Mouse (Mus musculus): ENCODE measurements at regions not wholly inside any gene's neighbourhood (a gene's known extent, or its start where the extent isn't known, plus 50 kb on each side); places are given as distances from the start of the nearest gene placed in this dataset.

GRCm38 (mm10) chr7:73294399-73294798 lies 80.9 kb upstream of the Rgma start:
- H3K4me3 ChIP-seq: no peak overlapping the region
- H3K4me2 ChIP-seq (ENCODE audit: low read depth): peak overlapping the region; percentile 14

GRCm38 (mm10) chr7:73302501-73302900 lies 72.8 kb upstream of the Rgma start:
- no peak overlapping the region for H3K4me2 ChIP-seq (ENCODE audit: low read depth)
- no peak overlapping the region for H3ac ChIP-seq (ENCODE audit: control insufficient read depth, insufficient read length)
- no peak overlapping the region for H3K4me3 ChIP-seq
- TF ChIP-seq MYOG (IDR thresholded peaks at IDR 0.05; ENCODE audit: control insufficient read depth in 1 of 3, insufficient read depth in 1 of 3, insufficient read length in 2 of 3, low read depth in 2 of 3): no peak
- TF ChIP-seq TCF12 (IDR thresholded peaks at IDR 0.05; ENCODE audit: insufficient read depth, poor library complexity, severe bottlenecking): no peak
- TF ChIP-seq SRF (IDR thresholded peaks at IDR 0.05; ENCODE audit: control insufficient read depth, insufficient read length, low read depth): no peak
- no peaks in the 10 kb centered on the region for H3K27me3 ChIP-seq (ENCODE audit: control insufficient read depth, insufficient read depth, insufficient read length)
- no peaks in the 10 kb centered on the region for H3K79me2 ChIP-seq (ENCODE audit: control insufficient read depth, insufficient read depth)
- H3K36me3 ChIP-seq (ENCODE audit: control insufficient read depth, insufficient read depth): no peaks in the 10 kb centered on the region

More at GRCm38 (mm10) chr7:73294399-73294798, 80.9 kb upstream of the Rgma start:
- Histone ChIP-seq H3K79me2 (ENCODE audit: control insufficient read depth, insufficient read depth) (no peaks in the 10 kb centered on the region), H3ac (ENCODE audit: control insufficient read depth, insufficient read length) (no peak overlapping the region), H3K36me3 (ENCODE audit: control insufficient read depth, insufficient read depth) (no peaks in the 10 kb centered on the region), H3K27me3 (ENCODE audit: control insufficient read depth, insufficient read depth, insufficient read length) (no peaks in the 10 kb centered on the region)
- TF ChIP-seq MYOG (IDR thresholded peaks at IDR 0.05; ENCODE audit: control insufficient read depth in 1 of 3, insufficient read depth in 1 of 3, insufficient read length in 2 of 3, low read depth in 2 of 3): no peak
- no peak for TF ChIP-seq CEBPB (IDR thresholded peaks at IDR 0.05; ENCODE audit: insufficient read depth, poor library complexity, severe bottlenecking)
- TF ChIP-seq MYOD1 (IDR thresholded peaks at IDR 0.05; ENCODE audit: control insufficient read depth in 1 of 3, insufficient read length in 2 of 3, low read depth in 2 of 3): no peak
- no peak for TF ChIP-seq TCF12 (IDR thresholded peaks at IDR 0.05; ENCODE audit: insufficient read depth, poor library complexity, severe bottlenecking)
- TF ChIP-seq MAX (IDR thresholded peaks at IDR 0.05; ENCODE audit: low read depth): no peak
- TF ChIP-seq TCF3 (IDR thresholded peaks at IDR 0.05; ENCODE audit: insufficient read length, low read depth): no peak
- TF ChIP-seq REST (IDR thresholded peaks at IDR 0.05; ENCODE audit: insufficient read depth, insufficient read length): no peak
- TF ChIP-seq E2F4 (IDR thresholded peaks at IDR 0.05; ENCODE audit: insufficient read depth): no peak
- TF ChIP-seq POLR2A (IDR thresholded peaks at IDR 0.05; ENCODE audit: insufficient read length, low read depth): no peak
- no peak for TF ChIP-seq USF1 (IDR thresholded peaks at IDR 0.05; ENCODE audit: low read depth)
- TF ChIP-seq POLR2AphosphoS2 (IDR thresholded peaks at IDR 0.05; ENCODE audit: insufficient read length, low read depth): no peak
- TF ChIP-seq SRF (IDR thresholded peaks at IDR 0.05; ENCODE audit: control insufficient read depth, insufficient read length, low read depth): no peak

- Histone ChIP-seq H3K27me3 (ENCODE audit: control insufficient read depth, insufficient read depth, insufficient read length) (no peaks in the 10 kb centered on the region), H3K4me3 (no peak overlapping the region), H3K4me2 (ENCODE audit: low read depth) (no peak overlapping the region), H3ac (ENCODE audit: control insufficient read depth, insufficient read length) (no peak overlapping the region), H3K36me3 (ENCODE audit: control insufficient read depth, insufficient read depth) (no peaks in the 10 kb centered on the region), H3K79me2 (ENCODE audit: control insufficient read depth, insufficient read depth) (no peaks in the 10 kb centered on the region)
- TF ChIP-seq E2F4 (IDR thresholded peaks at IDR 0.05; ENCODE audit: insufficient read depth): no peak
- TF ChIP-seq TCF3 (IDR thresholded peaks at IDR 0.05; ENCODE audit: insufficient read length, low read depth): no peak
- no peak for TF ChIP-seq TCF12 (IDR thresholded peaks at IDR 0.05; ENCODE audit: insufficient read depth, poor library complexity, severe bottlenecking)
- no peak for TF ChIP-seq SRF (IDR thresholded peaks at IDR 0.05; ENCODE audit: control insufficient read depth, insufficient read length, low read depth)
- no peak for TF ChIP-seq POLR2AphosphoS2 (IDR thresholded peaks at IDR 0.05; ENCODE audit: insufficient read length, low read depth)
- TF ChIP-seq MYOD1 (IDR thresholded peaks at IDR 0.05; ENCODE audit: control insufficient read depth in 1 of 3, insufficient read length in 2 of 3, low read depth in 2 of 3): no peak
- no peak for TF ChIP-seq REST (IDR thresholded peaks at IDR 0.05; ENCODE audit: insufficient read depth, insufficient read length)
- no peak for TF ChIP-seq POLR2A (IDR thresholded peaks at IDR 0.05; ENCODE audit: insufficient read length, low read depth)
- TF ChIP-seq USF1 (IDR thresholded peaks at IDR 0.05; ENCODE audit: low read depth): no peak
- no peak for TF ChIP-seq CEBPB (IDR thresholded peaks at IDR 0.05; ENCODE audit: insufficient read depth, poor library complexity, severe bottlenecking)
- TF ChIP-seq MAX (IDR thresholded peaks at IDR 0.05; ENCODE audit: low read depth): no peak
- TF ChIP-seq MYOG (IDR thresholded peaks at IDR 0.05; ENCODE audit: control insufficient read depth in 1 of 3, insufficient read depth in 1 of 3, insufficient read length in 2 of 3, low read depth in 2 of 3): no peak
These were observed 71.5 kb upstream of the Rgma start for GRCm38 (mm10) chr7:73303818-73304217.

DNA sequence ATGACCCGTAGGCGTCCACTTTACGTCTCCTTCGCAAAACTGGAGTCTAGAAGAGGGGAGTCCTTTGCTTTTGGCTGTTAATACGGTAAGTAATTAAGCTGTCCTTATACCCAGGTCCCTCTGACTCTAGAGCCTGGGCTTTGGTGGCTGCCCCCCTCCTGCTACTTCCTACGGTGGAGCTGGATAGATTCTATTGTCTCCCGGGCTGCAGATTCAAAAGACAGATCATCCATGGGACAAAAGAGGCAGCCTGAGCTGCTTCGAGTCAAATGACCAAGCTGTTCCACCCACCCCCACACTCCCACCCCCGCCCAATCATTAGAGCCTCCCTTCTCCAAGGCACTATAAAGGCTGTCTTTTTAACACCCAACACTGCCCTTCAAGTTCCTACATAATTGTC lies 70.5 kb upstream of the Rgma start:
- H3K79me2 ChIP-seq (ENCODE audit: control insufficient read depth, insufficient read depth): no peaks in the 10 kb centered on the region
- TF ChIP-seq CEBPB (IDR thresholded peaks at IDR 0.05; ENCODE audit: insufficient read depth, poor library complexity, severe bottlenecking) (no peak), E2F4 (IDR thresholded peaks at IDR 0.05; ENCODE audit: insufficient read depth) (no peak), USF1 (IDR thresholded peaks at IDR 0.05; ENCODE audit: low read depth) (no peak), TCF12 (IDR thresholded peaks at IDR 0.05; ENCODE audit: insufficient read depth, poor library complexity, severe bottlenecking) (no peak), MYOD1 (IDR thresholded peaks at IDR 0.05; ENCODE audit: control insufficient read depth in 1 of 3, insufficient read length in 2 of 3, low read depth in 2 of 3) (no peak), SRF (IDR thresholded peaks at IDR 0.05; ENCODE audit: control insufficient read depth, insufficient read length, low read depth) (no peak), TCF3 (IDR thresholded peaks at IDR 0.05; ENCODE audit: insufficient read length, low read depth) (no peak), REST (IDR thresholded peaks at IDR 0.05; ENCODE audit: insufficient read depth, insufficient read length) (no peak), MAX (IDR thresholded peaks at IDR 0.05; ENCODE audit: low read depth) (no peak), POLR2AphosphoS2 (IDR thresholded peaks at IDR 0.05; ENCODE audit: insufficient read length, low read depth) (no peak), MYOG (IDR thresholded peaks at IDR 0.05; ENCODE audit: control insufficient read depth in 1 of 3, insufficient read depth in 1 of 3, insufficient read length in 2 of 3, low read depth in 2 of 3) (no peak)
- no peaks in the 10 kb centered on the region for H3K27me3 ChIP-seq (ENCODE audit: control insufficient read depth, insufficient read depth, insufficient read length)
- H3ac ChIP-seq (ENCODE audit: control insufficient read depth, insufficient read length): no peak overlapping the region
- no peaks in the 10 kb centered on the region for H3K36me3 ChIP-seq (ENCODE audit: control insufficient read depth, insufficient read depth)
- no peak overlapping the region for H3K4me2 ChIP-seq (ENCODE audit: low read depth)
- no peak overlapping the region for H3K4me3 ChIP-seq
